In the genomic region with DNA sequence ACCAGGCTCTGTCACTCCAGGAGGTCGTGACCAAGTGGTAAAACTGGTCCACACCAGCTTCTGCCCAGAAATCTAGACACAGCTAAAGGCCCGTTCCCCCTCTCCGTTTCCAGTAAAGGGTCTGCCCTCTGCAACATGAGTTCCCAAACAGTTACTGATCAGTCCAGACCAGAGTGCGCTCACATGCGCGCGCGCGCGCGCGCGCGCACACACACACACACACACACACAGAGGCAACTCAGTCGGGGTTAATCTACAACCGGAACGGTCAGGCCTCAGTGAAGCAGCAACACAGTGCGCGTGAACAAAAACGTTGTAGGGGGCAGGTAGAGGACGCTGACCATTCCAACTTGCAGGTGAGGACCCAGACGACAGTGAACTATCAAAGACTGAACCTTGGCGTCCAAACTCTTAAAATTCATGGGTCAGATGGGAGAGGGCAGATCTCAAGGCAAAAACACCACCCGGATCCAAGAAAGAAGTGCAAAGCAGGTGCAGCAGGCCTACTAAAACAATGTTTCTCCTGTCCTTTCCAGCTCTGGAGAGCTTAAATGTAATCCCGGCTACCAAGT, we compare ENCODE assay signal across 8 mouse cellular contexts. TPM values are rescaled to one million over a fixed set of nuclear protein-coding genes. Genes with fewer than 3 reads are reported as not detected.
DNase-seq lines count a peak whose midpoint lies in the region; ATAC-seq and TF ChIP-seq lines count a peak whose summit lies in the region.

No protein-coding gene starts in this region.

- peak; percentile 66; the same call in 1 of the 2 replicates for TF ChIP-seq CTCF in gastrocnemius, adult 2 months (IDR thresholded peaks at IDR 0.05)

- no peaks in the 10 kb centered on the region for H3K36me3 ChIP-seq in embryonic facial prominence, embryonic 15.5 days
- H3K36me3 ChIP-seq in midbrain, embryonic 16.5 days (ENCODE audit: control insufficient read depth, insufficient read depth, low read length) = no peaks in the 10 kb centered on the region

- no peaks in the 10 kb centered on the region for H3K9me3 ChIP-seq in embryonic facial prominence, embryonic 15.5 days (replicated peaks)
- no peaks in the 10 kb centered on the region for H3K9me3 ChIP-seq in midbrain, embryonic 16.5 days (replicated peaks; ENCODE audit: control insufficient read depth, low read length, poor library complexity, severe bottlenecking)

- peaks cover 44% of the 10 kb centered on the region for H3K4me1 ChIP-seq in embryonic facial prominence, embryonic 15.5 days
- H3K4me1 ChIP-seq in midbrain, embryonic 16.5 days (ENCODE audit: control insufficient read depth, insufficient read depth, low read length) = peaks cover 10% of the 10 kb centered on the region

- H3K27ac ChIP-seq in gastrocnemius, adult 2 months = peak overlapping the region; percentile 98
- peak overlapping the region; percentile 48; the same call in 1 of the 2 replicates for H3K27ac ChIP-seq in embryonic facial prominence, embryonic 15.5 days (replicated peaks)
- no peak overlapping the region; the same call in 1 of the 2 replicates for H3K27ac ChIP-seq in midbrain, embryonic 16.5 days (ENCODE audit: low read length)

- 2% methylated on average over 25 of the region's 25 CpGs for WGBS in embryonic facial prominence, embryonic 15.5 days
- 1% methylated on average over 25 of the region's 25 CpGs for WGBS in midbrain, embryonic 16.5 days

- H3K9ac ChIP-seq in embryonic facial prominence, embryonic 15.5 days = peak overlapping the region; percentile 43
- H3K9ac ChIP-seq in midbrain, embryonic 16.5 days (ENCODE audit: low read depth, low read length) = peak overlapping the region; percentile 66

- peak overlapping the region; percentile 99 for H3K4me2 ChIP-seq in embryonic facial prominence, embryonic 15.5 days (replicated peaks)
- peak overlapping the region; percentile 72 for H3K4me2 ChIP-seq in midbrain, embryonic 16.5 days (ENCODE audit: low read length)

- DNase-seq in gastrocnemius, adult 2 months = peak; percentile 40
- DNase-seq in gastrocnemius, postnatal 14 days = no peak
- peak; percentile 94 for DNase-seq in kidney, adult 9 months
- DNase-seq in adrenal gland, adult 8-10 months = no peak

- H3K4me3 ChIP-seq in gastrocnemius, adult 2 months = peak overlapping the region; percentile 93
- H3K4me3 ChIP-seq in embryonic facial prominence, embryonic 15.5 days (replicated peaks) = peak overlapping the region; percentile 67
- H3K4me3 ChIP-seq in midbrain, embryonic 16.5 days (ENCODE audit: low read depth, low read length) = peak overlapping the region; percentile 62

- intact Hi-C loops in gastrocnemius, adult 2 months (cut with DNase I) = loop anchor here (2.0 kb wide), 2 partner anchors 14 to 16 kb away; no protein-coding TSS in a partner anchor
- intact Hi-C loops in gastrocnemius, postnatal 14 days (cut with DNase I; ENCODE audit: low total_unique reads) = loop anchor here (5.0 kb wide), 1 partner anchor 53 kb away; no protein-coding TSS in a partner anchor

- no peak for ATAC-seq in embryonic facial prominence, embryonic 15.5 days (ENCODE audit: insufficient number of reproducible peaks, low FRiP score, low TSS enrichment, low read depth)
- ATAC-seq in midbrain, embryonic 16.5 days = peak; percentile 38; the same call in 1 of the 2 replicates
- no peak for ATAC-seq in inflammation-experienced regulatory T-cells, adult 6 months
- no peak for ATAC-seq in megakaryocyte-erythroid progenitor cell, adult 5-6 weeks (replicated peaks; ENCODE audit: low FRiP score, low TSS enrichment, poor library complexity, severe bottlenecking)

- H3K27me3 ChIP-seq in embryonic facial prominence, embryonic 15.5 days = 0 out of 2 replicates have a peak, but pooled peaks cover 9% of the 10 kb centered on the region
- H3K27me3 ChIP-seq in midbrain, embryonic 16.5 days (ENCODE audit: control insufficient read depth, insufficient read depth, low read depth, low read length) = peaks cover 5% of the 10 kb centered on the region; the same call in 1 of the 2 replicates

RNA-seq across cellular contexts. Expression of gene Smtnl2, which starts 0.9 kb away (rescaled TPM):
- total RNA-seq in gastrocnemius, adult 2 months (2021) = 100 to 1,000 TPM; 238 to 342 TPM
- total RNA-seq in gastrocnemius, postnatal 14 days (2021) = 100 to 1,000 TPM; 160 to 162 TPM
- polyA plus RNA-seq in embryonic facial prominence, embryonic 15.5 days (2015; fragmentation: Nextera tagmentation; extraction: Ambion mirVana) = 58.8 and 64.3 TPM in 2 replicates
- polyA plus RNA-seq in midbrain, embryonic 16.5 days (2015; fragmentation: Nextera tagmentation; extraction: Ambion mirVana) = 10.3 and 12.2 TPM in 2 replicates
- not detected for polyA plus RNA-seq in inflammation-experienced regulatory T-cells, adult 6 months (2017; shearing (Covaris generic))
- 0.50 and 0.52 TPM in 2 replicates for total RNA-seq in megakaryocyte-erythroid progenitor cell, adult 5-6 weeks (2014; fragmentation: Nextera tagmentation)
- 0.11 TPM in 1 of 2 replicates, not detected in the other for total RNA-seq in megakaryocyte-erythroid progenitor cell, adult 5-6 weeks (2017)
- 1 to 10 TPM; 2.9 to 7.5 (median 5.2) TPM for total RNA-seq in adrenal gland, adult 8-10 months (2022)

RNA-seq across cellular contexts. Expression of gene Ggt6, which starts 24.7 kb away (rescaled TPM):
- total RNA-seq in gastrocnemius, adult 2 months (2021) = 1 to 10 TPM in 1 of 2 experiments, under 1 TPM in 1; 0.67 to 5.5 TPM
- total RNA-seq in gastrocnemius, postnatal 14 days (2021) = under 1 TPM; 0.18 to 0.38 TPM
- 6.3 and 7.0 TPM in 2 replicates for polyA plus RNA-seq in embryonic facial prominence, embryonic 15.5 days (2015; fragmentation: Nextera tagmentation; extraction: Ambion mirVana)
- not detected in 2 replicates for polyA plus RNA-seq in midbrain, embryonic 16.5 days (2015; fragmentation: Nextera tagmentation; extraction: Ambion mirVana)
- polyA plus RNA-seq in inflammation-experienced regulatory T-cells, adult 6 months (2017; shearing (Covaris generic)) = not detected
- not detected in 2 replicates for total RNA-seq in megakaryocyte-erythroid progenitor cell, adult 5-6 weeks (2014; fragmentation: Nextera tagmentation)
- total RNA-seq in megakaryocyte-erythroid progenitor cell, adult 5-6 weeks (2017) = not detected in 2 replicates
- 1 to 10 TPM; 1.4 to 4.8 (median 3.4) TPM for total RNA-seq in adrenal gland, adult 8-10 months (2022)

RNA-seq across cellular contexts. Expression of gene Mybbp1a, which starts 30.5 kb away (rescaled TPM):
- total RNA-seq in gastrocnemius, adult 2 months (2021) = 10 to 100 TPM; 60.2 to 60.9 TPM
- 10 to 100 TPM; 58.7 to 62.8 TPM for total RNA-seq in gastrocnemius, postnatal 14 days (2021)
- polyA plus RNA-seq in embryonic facial prominence, embryonic 15.5 days (2015; fragmentation: Nextera tagmentation; extraction: Ambion mirVana) = 123 and 138 TPM in 2 replicates
- 61.1 and 67.6 TPM in 2 replicates for polyA plus RNA-seq in midbrain, embryonic 16.5 days (2015; fragmentation: Nextera tagmentation; extraction: Ambion mirVana)
- polyA plus RNA-seq in inflammation-experienced regulatory T-cells, adult 6 months (2017; shearing (Covaris generic)) = 10 to 100 TPM; 46.1 to 71.2 (median 64.1) TPM
- total RNA-seq in megakaryocyte-erythroid progenitor cell, adult 5-6 weeks (2014; fragmentation: Nextera tagmentation) = 215 and 248 TPM in 2 replicates
- total RNA-seq in megakaryocyte-erythroid progenitor cell, adult 5-6 weeks (2017) = 185 and 248 TPM in 2 replicates
- total RNA-seq in adrenal gland, adult 8-10 months (2022) = 10 to 100 TPM; 81.9 to 90.7 (median 84.3) TPM

RNA-seq across cellular contexts. Expression of gene Tekt1, which starts 48.4 kb away (rescaled TPM):
- total RNA-seq in gastrocnemius, adult 2 months (2021) = 1 to 10 TPM in 1 of 2 experiments, under 1 TPM in 1; 0.33 to 2.6 TPM
- total RNA-seq in gastrocnemius, postnatal 14 days (2021) = under 1 TPM; 0.78 TPM
- 20.6 and 40.5 TPM in 2 replicates for polyA plus RNA-seq in embryonic facial prominence, embryonic 15.5 days (2015; fragmentation: Nextera tagmentation; extraction: Ambion mirVana)
- polyA plus RNA-seq in midbrain, embryonic 16.5 days (2015; fragmentation: Nextera tagmentation; extraction: Ambion mirVana) = 11.1 and 13.5 TPM in 2 replicates
- not detected for polyA plus RNA-seq in inflammation-experienced regulatory T-cells, adult 6 months (2017; shearing (Covaris generic))
- not detected in 2 replicates for total RNA-seq in megakaryocyte-erythroid progenitor cell, adult 5-6 weeks (2014; fragmentation: Nextera tagmentation)
- not detected in 2 replicates for total RNA-seq in megakaryocyte-erythroid progenitor cell, adult 5-6 weeks (2017)
- 1 to 10 TPM in 1 of 4 experiments, under 1 TPM in 2, not detected in 1; 0.52 to 1.0 (median 0.55) TPM for total RNA-seq in adrenal gland, adult 8-10 months (2022)

Comparison
In these comparisons a context has a peak if more than half of its experiments do, and no peak if none do; other contexts are left out.
1. DNase-seq: peak in gastrocnemius, adult 2 months (single experiment) and kidney, adult 9 months (single experiment); none in gastrocnemius, postnatal 14 days (single experiment) and adrenal gland, adult 8-10 months (single experiment).
2. RNA of gene Smtnl2, which starts 0.9 kb away (total RNA-seq): 238 to 342 TPM in gastrocnemius, adult 2 months and 160 to 162 TPM in gastrocnemius, postnatal 14 days; 2.9 to 7.5 TPM in adrenal gland, adult 8-10 months and 0.11 to 0.52 TPM in megakaryocyte-erythroid progenitor cell, adult 5-6 weeks; every median in the first group is over 10 times any median in the second.
3. Peak in every context shown above with its lines, with median percentiles within 50 percentile points of each other: H3K4me3 ChIP-seq.